Mouse (Mus musculus): ENCODE measurements around the gene Scgb2b15. TPM values are rescaled to one million over a fixed set of nuclear protein-coding genes. Genes with fewer than 3 reads are reported as not detected.
"Not testable (repeated sequence)": the region's sequence is repeated elsewhere in the genome, so short reads cannot be mapped to it uniquely, and the experiment has no call there.

The Scgb2b15 gene
- polyA plus RNA-seq (2015; fragmentation: Nextera tagmentation; extraction: Ambion mirVana): not detected in 2 replicates

DNA sequence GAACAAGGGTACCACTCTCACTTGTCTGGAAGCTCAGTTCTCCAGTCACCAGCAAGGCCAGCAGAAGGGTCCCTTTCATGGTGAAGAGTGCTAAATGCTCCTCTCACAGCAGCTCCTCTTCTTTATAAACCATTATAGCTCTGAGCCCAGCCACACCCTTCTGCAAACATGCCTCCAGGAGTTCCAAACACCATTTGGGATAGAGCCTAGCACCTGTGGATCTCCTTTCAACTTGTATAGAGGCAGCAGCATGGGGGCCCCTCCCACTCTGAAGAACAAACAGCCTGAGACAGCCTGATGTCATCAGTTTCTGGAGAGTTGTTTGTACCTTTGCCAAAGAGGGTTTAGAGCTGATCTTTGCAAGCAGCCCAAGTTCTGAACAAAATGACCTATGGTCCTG lies at the start of gene Scgb2b15:
Gene Scgb2b15 (minus strand): TSS at position 101 of the 400 bp plus-strand sequence.
- not testable (repeated sequence) for H3K4me1 ChIP-seq (ENCODE audit: insufficient read depth, low read length); H3K27ac ChIP-seq (ENCODE audit: low read length); H3K9ac ChIP-seq (replicated peaks; ENCODE audit: low read length); H3K4me2 ChIP-seq (replicated peaks; ENCODE audit: low read depth, low read length); H3K36me3 ChIP-seq (ENCODE audit: insufficient read depth, low read length); H3K4me3 ChIP-seq (ENCODE audit: low read length); ATAC-seq (ENCODE audit: low FRiP score, low TSS enrichment); H3K27me3 ChIP-seq (ENCODE audit: insufficient read depth, low read length); H3K9me3 ChIP-seq (ENCODE audit: low read length)

DNA sequence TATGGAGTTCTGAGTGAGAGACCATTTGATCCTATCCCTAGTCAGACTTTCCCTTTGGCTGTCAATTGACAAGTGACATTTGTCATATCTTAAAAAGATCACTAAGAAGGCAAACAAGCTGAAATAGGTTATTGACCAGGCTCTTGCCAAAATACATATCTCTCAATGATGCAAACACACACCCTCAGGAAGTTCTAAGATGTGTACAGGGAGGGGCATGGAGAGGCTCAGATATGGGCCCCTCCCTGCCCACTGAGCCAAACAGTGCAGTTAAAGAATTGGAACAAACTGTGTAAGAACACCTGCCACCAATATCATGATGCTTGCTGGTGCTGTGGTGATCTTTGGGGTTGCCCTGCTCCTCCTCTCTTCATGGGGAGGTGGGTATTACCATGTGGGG lies 6.8 kb upstream of the Scgb2b15 start, which contains the start of gene Scgb1b15:
Gene Scgb1b15 (plus strand): TSS at position 301 of the 400 bp plus-strand sequence.
- not testable (repeated sequence) for H3K27me3 ChIP-seq (ENCODE audit: insufficient read depth, low read length); ATAC-seq (ENCODE audit: low FRiP score, low TSS enrichment); H3K9me3 ChIP-seq (ENCODE audit: low read length); H3K4me2 ChIP-seq (replicated peaks; ENCODE audit: low read depth, low read length); H3K4me3 ChIP-seq (ENCODE audit: low read length); H3K4me1 ChIP-seq (ENCODE audit: insufficient read depth, low read length); H3K9ac ChIP-seq (replicated peaks; ENCODE audit: low read length); H3K27ac ChIP-seq (ENCODE audit: low read length); H3K36me3 ChIP-seq (ENCODE audit: insufficient read depth, low read length)

Other genes with a start within 250 kb of the Scgb2b15 start
- gene Scgb1b15, start 6.9 kb upstream of the Scgb2b15 start, polyA plus RNA-seq (2015; fragmentation: Nextera tagmentation; extraction: Ambion mirVana): not detected in 2 replicates
- not detected in 2 replicates for gene Scgb2b17, start 226.9 kb upstream of the Scgb2b15 start, polyA plus RNA-seq (2015; fragmentation: Nextera tagmentation; extraction: Ambion mirVana)
- not detected in 2 replicates for gene Scgb1b17, start 233.8 kb upstream of the Scgb2b15 start, polyA plus RNA-seq (2015; fragmentation: Nextera tagmentation; extraction: Ambion mirVana)

Measured in kidney, embryonic 16.5 days (tissue).